Mouse (Mus musculus) MEL (cell line): ENCODE results near the gene Slc35b2. TPM values are rescaled to one million over a fixed set of nuclear protein-coding genes. Genes with fewer than 3 reads are reported as not detected.

Source experiments
- DNase-seq: peaks from one replicate; pipeline ENCODE4 v3.0.0; 2011; ENCODE audit warnings: low read depth, low spot score
- H3K27ac ChIP-seq: 2 replicates; pipeline ENCODE4 v1.5.1; 2012; ENCODE audit warnings: low read depth, mild to moderate bottlenecking, control low read depth, low read length, moderate library complexity; ENCODE audit not compliant: control insufficient read depth
- H3K27me3 ChIP-seq, 2 experiments: fragments of 150-350 bp in 1 of 2; sonication (generic) in 1 of 2; 2 replicates each; pipeline ENCODE4 v1.6.1; 2012; ENCODE audit warnings: low read length in 2 of 2, mild to moderate bottlenecking in 2 of 2, improper control_type of control experiment in 1 of 2, moderate library complexity in 1 of 2; ENCODE audit not compliant: insufficient read depth in 2 of 2, control insufficient read depth in 1 of 2
- H3K36me3 ChIP-seq, 2 experiments: 2 replicates each; pipeline ENCODE4 v1.6.1; 2012 to 2014; ENCODE audit warnings: low read length in 2 of 2, improper control_type of control experiment in 1 of 2, inconsistent platforms in 1 of 2, mild to moderate bottlenecking in 1 of 2; ENCODE audit not compliant: insufficient read depth in 2 of 2, control insufficient read depth in 1 of 2
- H3K4me1 ChIP-seq, 2 experiments: fragments of 150-350 bp in 1 of 2; sonication (generic) in 1 of 2; 2 replicates each; pipeline ENCODE4 v1.6.1; 2012; ENCODE audit warnings: low read length in 2 of 2, improper control_type of control experiment in 1 of 2, mild to moderate bottlenecking in 1 of 2; ENCODE audit not compliant: insufficient read depth in 2 of 2, control insufficient read depth in 1 of 2
- H3K4me3 ChIP-seq, 2 experiments: fragments of 150-350 bp in 1 of 2; sonication (generic) in 1 of 2; 2 replicates each; pipeline ENCODE4 v1.5.1; 2012; ENCODE audit warnings: low read depth in 2 of 2, low read length in 2 of 2, mild to moderate bottlenecking in 2 of 2, moderate library complexity in 2 of 2, control low read depth in 1 of 2, improper control_type of control experiment in 1 of 2; ENCODE audit not compliant: control insufficient read depth in 1 of 2, insufficient read depth in 1 of 2
- H3K79me2 ChIP-seq: 2 replicates; pipeline ENCODE4 v1.6.1; 2012; ENCODE audit warnings: mild to moderate bottlenecking, low read length, moderate library complexity; ENCODE audit not compliant: control insufficient read depth, poor library complexity, insufficient read depth
- H3K9ac ChIP-seq: 2 replicates; pipeline ENCODE4 v1.6.1; 2012; ENCODE audit warnings: low read depth, mild to moderate bottlenecking, control low read depth, low read length, moderate library complexity; ENCODE audit not compliant: control insufficient read depth, poor library complexity, severe bottlenecking
- H3K9me3 ChIP-seq: fragments of 150-350 bp; sonication (generic); replicated peaks from 2 replicates; pipeline ENCODE4 v1.6.1; 2012; ENCODE audit warnings: mild to moderate bottlenecking, low read length, improper control_type of control experiment, moderate library complexity; ENCODE audit not compliant: insufficient read depth
- GATA1 ChIP-seq: IDR thresholded peaks from 2 replicates; pipeline ENCODE4 v1.6.1; 2011; ENCODE audit warnings: low read depth, low read length, improper control_type of control experiment
- KAT2A ChIP-seq: conservative IDR thresholded peaks from 2 replicates; pipeline ENCODE4 v1.6.1; 2012; ENCODE audit warnings: low read depth, low read length, improper control_type of control experiment, inconsistent platforms
- MAX ChIP-seq: IDR thresholded peaks from 2 replicates; pipeline ENCODE4 v1.6.1; 2011; ENCODE audit warnings: low read length, improper control_type of control experiment
- MEF2A ChIP-seq: IDR thresholded peaks from 2 replicates; pipeline ENCODE4 v1.6.1; 2014; ENCODE audit warnings: low read depth, mild to moderate bottlenecking, inconsistent platforms, low read length, improper control_type of control experiment; ENCODE audit not compliant: poor library complexity, insufficient replicate concordance, severe bottlenecking; ENCODE audit errors: extremely low read depth
- NELFE ChIP-seq: IDR thresholded peaks from 2 replicates; pipeline ENCODE4 v1.6.1; 2011; ENCODE audit warnings: low read depth, low read length, improper control_type of control experiment
- POLR2AphosphoS2 ChIP-seq: IDR thresholded peaks from 2 replicates; pipeline ENCODE4 v1.6.1; 2011; ENCODE audit warnings: low read length, improper control_type of control experiment
- POLR2AphosphoS5 ChIP-seq: IDR thresholded peaks from 2 replicates; pipeline ENCODE4 v1.6.1; 2012; ENCODE audit warnings: low read depth, borderline replicate concordance, mild to moderate bottlenecking, inconsistent platforms, low read length, moderate library complexity, mixed read lengths
- SMC3 ChIP-seq: IDR thresholded peaks from 2 replicates; pipeline ENCODE4 v1.6.1; 2011; ENCODE audit warnings: low read depth, low read length, improper control_type of control experiment
- TBP ChIP-seq: IDR thresholded peaks from 2 replicates; pipeline ENCODE4 v1.8.0; 2011; ENCODE audit warnings: low read depth, low read length, improper control_type of control experiment
- TCF12 ChIP-seq: IDR thresholded peaks from 2 replicates; pipeline ENCODE4 v1.6.1; 2014; ENCODE audit warnings: low read depth, mild to moderate bottlenecking, inconsistent platforms, low read length, improper control_type of control experiment, moderate library complexity
- ZMIZ1 ChIP-seq: IDR thresholded peaks from 2 replicates; pipeline ENCODE4 v1.6.1; 2012; ENCODE audit warnings: low read depth, mild to moderate bottlenecking, inconsistent platforms, low read length, improper control_type of control experiment, moderate library complexity
- ZNF384 ChIP-seq: IDR thresholded peaks from 2 replicates; pipeline ENCODE4 v1.6.1; 2012; ENCODE audit warnings: low read depth, mild to moderate bottlenecking, inconsistent platforms, low read length, improper control_type of control experiment
- polyA plus RNA-seq, 2 experiments: library from polyadenylated mRNA; stranded (reverse) in 1 of 2; unstranded in 1 of 2; fragments of >175 nt in 1 of 2; fragments of >200 nt in 1 of 2; gene quantifications; 2 replicates each; pipeline versions ENCODE4 v1.2.1 to v1.2.4; 2012; ENCODE audit warnings: low replicate concordance in 2 of 2, low read depth in 1 of 2; ENCODE audit not compliant: insufficient read length in 2 of 2, insufficient read depth in 1 of 2, missing spikeins in 1 of 2
- total RNA-seq: library from RNA; depleted of rRNA; stranded (reverse); fragments of 300-350 nt; gene quantifications from 2 replicates; pipeline ENCODE4 v1.2.3, GENCODE M21; 2012

Gene Slc35b2
- total and polyA plus RNA-seq, 3 experiments: 81.7 to 111 TPM; not detected in 1

GRCm38 (mm10) chr17:45542705-45543104, 21.0 kb upstream of the Slc35b2 start:
- TF ChIP-seq SMC3 (no peak), MEF2A (no peak)
- Histone ChIP-seq H3K36me3 (no peaks in the 10 kb centered on the region), H3K27ac (no peak overlapping the region), H3K79me2 (no peaks in the 10 kb centered on the region), H3K4me3 (no peak overlapping the region), H3K9me3 (no peaks in the 10 kb centered on the region), H3K9ac (no peak overlapping the region), H3K4me1 (no peaks in the 10 kb centered on the region), H3K27me3 (peaks cover 2 to 7% of the 10 kb centered on the region in 2 experiments; a peak in 3 of 4 replicates)
- DNase-seq: no peak

DNA sequence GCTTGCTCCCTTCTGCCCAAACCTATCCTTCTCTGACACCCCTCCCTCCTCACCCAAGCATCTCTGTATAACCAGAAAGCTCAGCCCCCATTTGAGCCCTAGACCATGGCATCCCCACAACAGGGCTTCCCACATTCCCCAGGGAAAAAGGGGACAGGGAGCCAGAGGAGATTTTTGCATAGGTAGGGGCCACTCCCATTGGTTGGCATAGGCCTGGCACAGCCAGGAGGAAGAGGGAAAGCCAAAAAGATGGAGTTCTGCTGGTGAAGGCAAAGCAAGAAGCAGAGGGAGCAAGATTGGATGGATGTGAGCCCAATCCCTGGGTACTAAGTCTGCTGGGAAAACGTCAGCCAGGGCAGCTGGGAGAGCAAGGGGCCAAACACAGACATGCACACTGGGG, 20.6 kb upstream of the Slc35b2 start:
- DNase-seq: no peak
- TF ChIP-seq MEF2A (no peak), MAX (no peak), POLR2AphosphoS2 (no peak), TCF12 (no peak), ZMIZ1 (no peak)
- H3K79me2 ChIP-seq: no peaks in the 10 kb centered on the region

GRCm38 (mm10) chr17:45544001-45544872, 19.4 kb upstream of the Slc35b2 start:
- DNase-seq: peak; percentile 62
- Histone ChIP-seq H3K4me1 (peaks cover 0 to 8% of the 10 kb centered on the region in 2 experiments; a peak in 1 of 4 replicates), H3K27ac (no peak overlapping the region), H3K4me3 (no peak overlapping the region; a peak in 1 of 4 replicates), H3K9ac (no peak overlapping the region), H3K9me3 (no peaks in the 10 kb centered on the region), H3K36me3 (no peaks in the 10 kb centered on the region), H3K27me3 (peaks cover 2% of the 10 kb centered on the region in 2 experiments; a peak in 2 of 4 replicates), H3K79me2 (no peaks in the 10 kb centered on the region)
- TF ChIP-seq GATA1 (no peak), ZNF384 (peak; percentile 94), TBP (no peak), MAX (no peak), POLR2AphosphoS2 (no peak), NELFE (no peak), POLR2AphosphoS5 (no peak), KAT2A (no peak)

More for the DNA sequence above, 20.6 kb upstream of the Slc35b2 start:
- Histone ChIP-seq H3K27ac (no peak overlapping the region), H3K9me3 (no peaks in the 10 kb centered on the region), H3K9ac (no peak overlapping the region), H3K27me3 (peaks cover 2 to 7% of the 10 kb centered on the region in 2 experiments; a peak in 3 of 4 replicates), H3K36me3 (no peaks in the 10 kb centered on the region), H3K4me1 (peaks cover 0 to 2% of the 10 kb centered on the region in 2 experiments; a peak in 1 of 4 replicates), H3K4me3 (no peak overlapping the region)
